Mouse (Mus musculus) lung, postnatal 0 days (tissue): ENCODE data around the gene Rbp1.

Experiments used
- CTCF ChIP-seq: IDR thresholded peaks from 2 replicates; pipeline ENCODE4 v1.5.1; 2016; ENCODE audit warnings: antibody characterized with exemption, mild to moderate bottlenecking
- EP300 ChIP-seq: IDR thresholded peaks from 2 replicates; pipeline ENCODE4 v1.6.1; 2016; ENCODE audit warnings: antibody characterized with exemption, mild to moderate bottlenecking, control low read depth

GRCm38 (mm10) chr9:98482256-98482655 is 59.5 kb downstream of the Rbp1 start:
- no peak for TF ChIP-seq EP300
- no peak for TF ChIP-seq CTCF
